Mouse (Mus musculus): ENCODE measurements at regions not wholly inside any gene's neighbourhood (a gene's known extent, or its start where the extent isn't known, plus 50 kb on each side); places are given as distances from the start of the nearest gene placed in this dataset.

DNA sequence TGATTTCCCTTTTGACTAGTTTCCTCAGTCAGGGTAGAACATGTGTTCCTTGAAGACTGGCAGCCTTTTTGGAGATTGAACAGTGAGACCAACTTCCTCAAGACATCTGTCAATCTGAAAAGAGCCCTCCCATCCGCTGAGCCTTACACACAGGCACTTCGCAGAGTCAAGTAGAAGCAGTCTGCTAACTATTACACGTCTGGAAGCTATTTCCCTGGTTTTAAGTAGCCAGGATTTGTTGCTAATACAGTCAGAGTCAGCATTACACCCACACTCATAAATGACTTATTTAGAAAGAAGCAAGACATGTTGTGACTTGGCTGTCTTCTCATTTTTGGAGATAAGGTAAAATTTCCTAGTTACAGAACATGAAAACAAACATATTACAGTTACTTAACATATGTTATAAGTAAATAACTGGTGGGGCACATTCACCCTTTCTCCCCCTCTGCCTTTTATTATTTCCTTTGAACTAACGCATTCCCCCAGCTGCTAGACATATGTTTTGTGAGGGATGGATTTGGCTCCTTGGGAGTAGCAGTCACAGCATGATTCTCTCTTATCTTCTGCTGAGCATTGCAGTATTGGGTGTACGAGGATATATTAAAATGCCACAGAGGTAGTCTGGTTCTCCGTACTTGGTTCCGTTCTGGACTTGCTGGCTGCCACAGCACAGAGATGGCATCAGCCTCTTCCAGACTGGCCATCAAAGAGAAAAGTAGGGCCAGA, 92.9 kb upstream of the Adamts16 start:
- TF ChIP-seq EP300 (IDR thresholded peaks at IDR 0.05; ENCODE audit: low read depth) = no peak
- no peak for TF ChIP-seq CTCF (IDR thresholded peaks at IDR 0.05; ENCODE audit: low read depth)

Data from liver, postnatal 0 days (tissue).